Comparison of ENCODE assay signal across 8 mouse cellular contexts in the genomic region with DNA sequence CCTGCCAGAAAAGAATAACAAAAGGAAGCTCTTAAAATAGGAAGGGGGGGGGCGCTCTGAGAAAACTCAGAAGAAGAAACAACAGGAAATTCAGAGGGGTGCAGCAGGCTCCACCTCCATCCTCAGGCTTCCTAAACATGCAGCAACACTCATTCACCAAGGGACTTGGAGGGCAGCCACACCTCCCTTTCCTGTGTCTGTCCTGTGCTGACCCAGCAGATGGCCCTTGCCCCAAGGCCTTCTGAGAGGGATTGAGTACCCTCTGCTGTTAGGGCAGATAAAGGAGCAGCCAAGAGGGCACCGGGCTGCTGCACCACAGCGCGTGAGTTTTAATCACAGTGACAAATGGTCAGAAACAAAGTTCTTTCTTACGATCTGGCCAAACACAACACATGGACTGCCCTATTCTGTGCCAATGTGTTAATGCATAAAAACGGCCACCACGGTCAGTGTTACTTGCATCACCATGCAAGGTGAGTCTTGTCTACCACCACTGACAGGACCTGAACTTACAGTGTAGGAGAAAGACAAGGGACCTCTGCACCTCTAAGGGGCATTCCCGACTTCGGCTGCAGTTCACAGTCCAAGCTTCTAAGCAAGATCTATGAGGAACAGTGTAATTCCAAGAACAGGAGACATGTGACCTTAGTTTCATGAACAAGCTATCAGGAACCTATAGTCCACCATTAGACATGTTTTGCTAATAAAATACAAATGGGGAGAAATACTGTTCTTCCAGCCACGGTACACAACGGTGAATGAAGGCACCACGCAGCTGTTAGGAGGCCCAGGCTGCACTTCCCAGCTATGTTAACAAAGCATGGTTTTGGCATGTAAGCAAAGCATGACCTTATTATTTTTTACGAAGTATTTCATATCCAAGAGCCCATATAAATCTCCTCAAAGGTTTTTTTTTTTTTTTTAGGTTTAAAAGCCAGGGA.
DNase-seq lines count a peak whose midpoint lies in the region; ATAC-seq lines count a peak whose summit lies in the region.

No protein-coding gene starts in this region.

- H3K4me3 ChIP-seq in kidney, embryonic 16.5 days (ENCODE audit: low read length), result no peak overlapping the region

- H3K36me3 ChIP-seq in kidney, embryonic 16.5 days (ENCODE audit: insufficient read depth, low read length), result no peaks in the 10 kb centered on the region

- H3K4me1 ChIP-seq in kidney, embryonic 16.5 days (ENCODE audit: insufficient read depth, low read length), result peaks cover 36% of the 10 kb centered on the region

- peak overlapping the region; percentile 20; the same call in 1 of the 2 replicates for H3K27ac ChIP-seq in kidney, embryonic 16.5 days (ENCODE audit: low read length)

- 46% methylated on average over 13 of the region's 13 CpGs for WGBS in kidney, embryonic 16.5 days

- peak; percentile 27; the same call in 1 of the 2 replicates for ATAC-seq in cerebellum, adult (ENCODE audit: insufficient number of reproducible peaks, low FRiP score, low TSS enrichment)
- peak; percentile 75 for ATAC-seq in kidney, embryonic 16.5 days (ENCODE audit: low FRiP score, low TSS enrichment)
- no peak for ATAC-seq in frontal cortex, adult (ENCODE audit: low TSS enrichment)

- H3K9ac ChIP-seq in kidney, embryonic 16.5 days (replicated peaks; ENCODE audit: low read length), result no peak overlapping the region

- no peak for DNase-seq in cerebellum, adult 8-10 months
- peak; percentile 10 for DNase-seq in A20 (ENCODE audit: low read depth, low spot score)
- DNase-seq in gastrocnemius, postnatal 25 days, result peak; percentile 47
- peak; percentile 35 for DNase-seq in naive thymus-derived CD4-positive, alpha-beta T cell, adult 2 months (ENCODE audit: low read depth)
- DNase-seq in layer of hippocampus, adult 18-20 months (ENCODE audit: low spot score in 2 of 2), result no peak

- no peaks in the 10 kb centered on the region for H3K9me3 ChIP-seq in kidney, embryonic 16.5 days (ENCODE audit: low read length)

- H3K27me3 ChIP-seq in kidney, embryonic 16.5 days (ENCODE audit: insufficient read depth, low read length), result no peaks in the 10 kb centered on the region

- no peak overlapping the region for H3K4me2 ChIP-seq in kidney, embryonic 16.5 days (replicated peaks; ENCODE audit: low read depth, low read length)

Comparison
In these comparisons a context has a peak if more than half of its experiments do, and no peak if none do; other contexts are left out.
1. DNase-seq: peak in A20 (single experiment), gastrocnemius, postnatal 25 days (single experiment) and naive thymus-derived CD4-positive, alpha-beta T cell, adult 2 months (single experiment); none in cerebellum, adult 8-10 months (single experiment) and layer of hippocampus, adult 18-20 months (0 of 2).